Mouse (Mus musculus) cortical plate, adult 2 months (tissue): ENCODE data around the gene Htra2.

ENCODE experiments used
- CTCF ChIP-seq: fragments of 200-500 bp; IDR thresholded peaks from 2 replicates; pipeline ENCODE4 v1.5.1; 2011; ENCODE audit warnings: mild to moderate bottlenecking, control low read depth, low read length; ENCODE audit not compliant: insufficient read depth; ENCODE audit errors: extremely low read depth
- POLR2A ChIP-seq: fragments of 200-500 bp; IDR thresholded peaks from 2 replicates; pipeline ENCODE4 v1.6.1; 2011; ENCODE audit warnings: mild to moderate bottlenecking, low read length, control low read depth; ENCODE audit not compliant: insufficient read depth; ENCODE audit errors: extremely low read depth

DNA sequence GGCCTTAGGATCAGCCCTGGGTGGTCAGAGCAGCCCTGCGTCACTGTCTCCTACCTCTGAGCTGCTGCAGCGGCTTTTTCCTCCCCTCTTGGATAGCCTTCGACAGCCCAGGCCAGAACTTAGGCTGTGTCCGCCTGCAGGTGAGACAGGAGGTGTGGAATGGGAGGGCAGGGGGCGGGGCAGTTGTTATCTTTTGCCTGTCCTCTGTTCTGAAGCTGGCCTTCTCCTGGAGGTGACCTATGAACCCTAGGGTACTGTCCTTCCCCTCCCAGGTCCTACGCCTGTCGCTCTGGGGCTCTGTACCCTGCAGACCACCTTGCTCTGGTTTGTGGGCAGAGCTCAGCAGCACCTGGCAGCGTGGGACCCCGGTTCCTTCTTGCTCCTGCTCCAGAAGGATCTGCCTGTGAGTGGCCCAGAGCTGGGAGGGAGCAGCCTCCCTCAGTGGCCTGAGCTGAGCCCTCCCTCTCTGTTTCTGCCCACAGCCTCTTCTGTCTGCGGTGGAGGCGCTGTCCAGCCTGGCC, 48.1 kb upstream of the Htra2 start:
- TF ChIP-seq POLR2A: no peak
- no peak for TF ChIP-seq CTCF
